Mouse (Mus musculus): ENCODE measurements at regions not wholly inside any gene's neighbourhood (a gene's known extent, or its start where the extent isn't known, plus 50 kb on each side); places are given as distances from the start of the nearest gene placed in this dataset.

- intact Hi-C loops (cut with DNase I) = no loop called here
- no peak for DNase-seq (ENCODE audit: low spot score)
These were observed 106.8 kb downstream of the Zfp326 start for GRCm38 (mm10) chr5:105983131-105983530.

DNA sequence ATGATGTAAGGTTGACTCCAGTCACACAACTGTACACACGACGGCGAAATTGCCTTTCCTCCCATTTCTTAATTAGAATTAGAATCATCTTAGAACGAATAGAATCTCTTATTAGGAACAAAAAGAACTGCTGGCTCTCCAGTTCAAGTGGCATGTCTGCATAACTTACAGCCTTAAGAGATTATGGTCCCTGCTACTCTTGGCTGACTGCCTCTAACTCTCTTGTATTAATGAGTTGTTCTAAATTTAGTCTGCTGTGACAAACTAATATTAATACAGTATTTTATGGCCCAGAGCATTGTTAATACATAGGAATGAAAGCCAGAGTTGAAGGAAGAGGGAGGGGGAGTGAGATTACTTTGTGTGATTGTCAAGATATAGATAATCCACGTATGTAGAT, 100.4 kb downstream of the Zfp326 start:
- intact Hi-C loops (cut with DNase I) = no loop called here
- no peak for DNase-seq (ENCODE audit: low spot score)

GRCm38 (mm10) chr5:105976076-105976475, 99.7 kb downstream of the Zfp326 start:
- intact Hi-C loops (cut with DNase I) = no loop called here
- no peak for DNase-seq (ENCODE audit: low spot score)

- intact Hi-C loops (cut with DNase I) = no loop called here
These were observed 99.1 kb downstream of the Zfp326 start for GRCm38 (mm10) chr5:105975275-105976011.

DNA sequence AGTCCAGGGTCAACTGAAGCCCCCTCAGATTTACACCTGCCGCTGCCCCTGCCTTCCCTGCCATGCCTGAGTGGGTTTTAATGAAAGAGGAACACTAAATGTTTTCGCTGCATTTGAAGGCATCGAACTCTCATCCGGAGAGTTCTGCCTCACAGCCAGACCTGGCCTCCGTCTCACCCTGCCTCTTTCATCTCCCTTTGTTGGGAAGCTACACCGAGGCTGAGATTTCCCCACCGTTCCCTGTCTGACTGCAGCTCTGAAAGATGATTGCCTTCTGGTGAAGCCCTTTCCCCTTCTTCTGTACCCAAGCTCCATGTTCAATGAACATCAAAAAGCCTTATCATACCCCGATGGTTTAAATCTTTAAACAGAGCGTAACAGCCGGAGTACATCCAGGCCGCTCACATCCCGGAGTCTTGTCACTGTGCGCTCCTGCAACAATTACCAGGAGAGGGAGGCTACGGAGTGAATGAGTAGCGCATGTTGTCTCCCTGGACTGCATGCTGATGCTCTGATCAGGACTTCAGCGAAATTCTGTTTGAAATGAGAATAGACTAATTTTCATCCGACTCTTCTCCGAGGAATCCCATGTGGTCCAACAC, 98.3 kb downstream of the Zfp326 start:
- intact Hi-C loops (cut with DNase I) = loop anchor here (5.0 kb wide), 1 partner anchor 37 kb away; no protein-coding TSS in a partner anchor
- DNase-seq (ENCODE audit: low spot score) = no peak

More at GRCm38 (mm10) chr5:105975275-105976011, 99.1 kb downstream of the Zfp326 start:
- DNase-seq (ENCODE audit: low spot score) = no peak

Measured in heart, postnatal 25 days (tissue).